Mouse (Mus musculus): ENCODE results near the gene Zfp970. TPM values are rescaled to one million over a fixed set of nuclear protein-coding genes. Genes with fewer than 3 reads are reported as not detected.
A peak's percentile ranks its signal among the peaks of the same experiment; 100 is the strongest.
"Not testable (repeated sequence)": the region's sequence is repeated elsewhere in the genome, so short reads cannot be mapped to it uniquely, and the experiment has no call there.

Zfp970 gene
- 10.6 and 11.9 TPM in 2 replicates for polyA plus RNA-seq (2015; fragmentation: Nextera tagmentation; extraction: Ambion mirVana)

DNA sequence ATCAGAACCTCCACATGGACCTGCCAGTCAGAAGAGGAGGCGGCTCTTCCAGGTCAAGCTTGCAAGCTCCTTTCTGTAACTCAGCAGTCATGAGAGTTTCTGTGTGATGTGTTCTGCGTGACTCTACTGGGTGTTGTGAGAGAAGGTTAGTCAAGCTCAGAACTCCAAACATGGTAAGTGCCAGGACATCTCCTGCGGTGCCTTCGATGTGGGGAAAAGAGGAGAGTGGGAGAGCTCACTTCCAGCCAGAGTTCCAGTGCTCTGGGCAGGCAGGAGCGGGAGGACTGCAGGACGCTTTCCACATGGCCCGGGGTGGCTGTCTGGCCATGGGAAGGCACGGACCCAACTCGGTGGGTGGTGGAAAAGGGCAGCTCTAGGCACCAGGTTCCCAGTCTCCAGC, at the start of gene Zfp970:
Gene Zfp970 (plus strand): TSS at position 58 of the 400 bp plus-strand sequence.
- H3K36me3 ChIP-seq; ATAC-seq (ENCODE audit: insufficient number of reproducible peaks, low FRiP score, low TSS enrichment, low read depth); H3K4me1 ChIP-seq; H3K27ac ChIP-seq; H3K9me3 ChIP-seq; H3K27me3 ChIP-seq; H3K9ac ChIP-seq: not testable (repeated sequence)
- WGBS, result under 1% methylated on average over 8 of the region's 9 CpGs
- Histone ChIP-seq H3K4me3 (peak within 1 kb of the TSS; percentile 43), H3K4me2 (peak within 1 kb of the TSS; percentile 39)

- H3K27ac ChIP-seq; H3K9ac ChIP-seq; H3K27me3 ChIP-seq; ATAC-seq (ENCODE audit: insufficient number of reproducible peaks, low FRiP score, low TSS enrichment, low read depth); H3K4me1 ChIP-seq; H3K9me3 ChIP-seq; H3K4me2 ChIP-seq; H3K4me3 ChIP-seq; H3K36me3 ChIP-seq: not testable (repeated sequence)
These were observed 3.7 kb downstream of the Zfp970 start for GRCm38 (mm10) chr2:177468222-177468621.

DNA sequence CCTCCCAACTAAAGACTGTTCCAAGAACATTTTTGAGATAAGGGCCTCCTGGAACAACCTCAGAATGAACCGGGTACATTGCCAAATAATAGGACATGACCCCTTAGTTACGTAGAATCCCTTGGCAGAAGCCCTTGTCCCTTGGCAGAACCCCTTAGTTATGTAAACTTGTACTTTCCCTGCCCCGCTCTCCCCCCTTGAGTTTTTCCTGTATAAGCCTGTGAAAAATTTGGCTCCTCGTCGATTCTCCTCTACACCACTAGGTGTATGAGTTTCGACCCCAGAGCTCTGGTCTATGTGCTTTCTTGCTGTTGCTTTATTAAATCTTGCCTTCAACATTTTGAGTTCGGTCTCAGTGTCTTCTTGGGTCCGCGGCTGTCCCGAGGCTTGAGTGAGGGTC, 7.7 kb downstream of the Zfp970 start:
- H3K27ac ChIP-seq; H3K9me3 ChIP-seq; H3K4me2 ChIP-seq; H3K36me3 ChIP-seq; H3K9ac ChIP-seq; H3K27me3 ChIP-seq; H3K4me3 ChIP-seq; H3K4me1 ChIP-seq; ATAC-seq (ENCODE audit: insufficient number of reproducible peaks, low FRiP score, low TSS enrichment, low read depth): not testable (repeated sequence)
- WGBS, result 87% methylated on average over 6 of the region's 10 CpGs

- not testable (repeated sequence) for H3K27ac ChIP-seq; H3K36me3 ChIP-seq; H3K4me2 ChIP-seq; ATAC-seq (ENCODE audit: insufficient number of reproducible peaks, low FRiP score, low TSS enrichment, low read depth); H3K9me3 ChIP-seq; H3K27me3 ChIP-seq; H3K9ac ChIP-seq; H3K4me3 ChIP-seq; H3K4me1 ChIP-seq
- WGBS, result 96% methylated on average over 1 of the region's 1 CpGs
These were observed 17.4 kb downstream of the Zfp970 start for GRCm38 (mm10) chr2:177481971-177482370.

DNA sequence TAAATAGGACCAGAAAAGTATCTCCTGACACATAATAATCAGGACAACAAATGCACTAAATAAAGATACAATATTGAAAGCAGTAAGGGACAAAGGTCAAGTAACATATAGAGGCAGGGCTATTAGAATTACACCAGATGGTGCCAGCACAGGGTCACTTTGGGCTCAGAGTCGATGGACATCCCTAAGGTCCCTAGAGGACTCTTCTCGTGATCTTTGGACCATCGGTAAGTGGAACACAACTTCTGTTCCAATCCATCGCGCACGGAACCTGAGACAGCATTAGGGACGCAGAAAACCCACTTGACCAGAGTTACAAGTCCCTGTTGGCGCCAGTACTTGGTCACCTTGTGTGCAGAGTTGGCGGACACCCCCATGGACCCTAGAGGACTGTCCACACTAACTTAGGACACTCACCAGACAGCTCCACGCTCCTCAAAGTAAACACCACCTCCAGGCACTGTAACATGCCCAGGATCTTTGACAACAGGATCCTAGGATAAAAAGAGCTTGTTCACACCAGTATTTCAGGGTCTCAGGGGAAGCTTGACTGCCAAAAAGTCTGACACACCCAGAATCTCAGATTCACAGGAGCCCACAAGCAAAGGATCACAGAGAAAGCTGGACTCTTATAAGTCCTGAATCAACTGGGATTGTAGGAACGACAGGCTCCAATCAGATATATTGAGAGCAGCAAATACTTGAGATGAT, 18.9 kb downstream of the Zfp970 start:
- not testable (repeated sequence) for H3K4me3 ChIP-seq; H3K4me2 ChIP-seq; H3K4me1 ChIP-seq; H3K27me3 ChIP-seq; H3K9ac ChIP-seq; H3K27ac ChIP-seq; H3K36me3 ChIP-seq; H3K9me3 ChIP-seq; ATAC-seq (ENCODE audit: insufficient number of reproducible peaks, low FRiP score, low TSS enrichment, low read depth)
- WGBS, result 83% methylated on average over 11 of the region's 11 CpGs

GRCm38 (mm10) chr2:177498067-177498466, 33.5 kb downstream of the Zfp970 start, which contains the start of gene Gm14403:
Gene Gm14403 (plus strand): TSS chr2:177498215.
- not testable (repeated sequence) for H3K9me3 ChIP-seq; H3K27ac ChIP-seq; H3K4me1 ChIP-seq; H3K27me3 ChIP-seq; H3K9ac ChIP-seq; H3K36me3 ChIP-seq; ATAC-seq (ENCODE audit: insufficient number of reproducible peaks, low FRiP score, low TSS enrichment, low read depth)
- Histone ChIP-seq H3K4me2 (peak within 1 kb of the TSS; percentile 29; the same call in 1 of the 2 replicates), H3K4me3 (peak within 1 kb of the TSS; percentile 40)
- 19% methylated on average over 7 of the region's 7 CpGs for WGBS

DNA sequence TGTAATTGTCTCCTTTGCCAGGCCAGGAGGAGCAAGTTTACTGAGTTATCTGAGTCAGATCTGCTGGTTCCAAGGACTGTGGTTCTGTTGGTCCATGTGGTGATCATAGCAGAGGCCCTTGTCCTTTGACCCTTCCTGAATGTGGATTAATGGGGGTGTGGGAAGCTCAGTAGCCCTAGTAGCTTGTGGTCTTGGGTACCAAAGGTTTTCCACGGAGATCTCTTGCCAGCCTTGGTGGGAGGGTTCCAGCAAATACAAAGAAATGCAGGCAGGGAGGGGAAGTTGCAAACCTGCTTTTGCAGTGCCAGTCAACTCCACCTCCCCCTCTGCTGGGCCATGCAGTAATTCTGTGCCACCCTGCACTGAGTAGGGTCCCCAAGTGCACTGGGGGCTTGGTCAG, 34.6 kb downstream of the Zfp970 start:
- H3K27ac ChIP-seq; H3K36me3 ChIP-seq; ATAC-seq (ENCODE audit: insufficient number of reproducible peaks, low FRiP score, low TSS enrichment, low read depth); H3K9ac ChIP-seq; H3K4me1 ChIP-seq; H3K27me3 ChIP-seq; H3K4me3 ChIP-seq; H3K9me3 ChIP-seq; H3K4me2 ChIP-seq: not testable (repeated sequence)
- 48% methylated on average over 1 of the region's 1 CpGs for WGBS

DNA sequence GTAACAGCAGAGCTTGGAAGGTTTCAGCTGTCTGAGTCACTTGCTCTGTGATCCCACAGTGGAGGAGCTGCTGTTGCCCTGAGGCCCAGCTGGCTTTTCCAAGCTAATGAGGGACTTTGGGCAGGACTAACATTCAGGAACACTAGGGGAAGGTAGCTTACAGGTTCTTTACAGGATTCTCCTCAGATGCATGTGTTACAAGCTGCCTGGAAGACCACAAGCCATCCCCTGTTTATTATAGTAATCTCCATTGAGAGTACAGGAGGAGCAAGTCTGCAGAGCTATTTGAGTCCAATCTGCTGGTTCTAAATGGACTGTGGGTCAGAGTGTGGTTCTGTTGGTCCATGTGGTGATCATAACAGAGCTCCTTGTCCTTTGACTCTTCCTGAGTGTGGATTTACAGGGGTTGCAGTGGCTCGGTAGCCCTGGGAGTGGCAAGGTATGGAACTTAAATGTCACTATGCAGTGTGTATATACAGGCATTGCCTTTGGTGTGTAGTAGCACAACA, 40.7 kb downstream of the Zfp970 start:
- H3K4me3 ChIP-seq, result not testable (repeated sequence)

DNA sequence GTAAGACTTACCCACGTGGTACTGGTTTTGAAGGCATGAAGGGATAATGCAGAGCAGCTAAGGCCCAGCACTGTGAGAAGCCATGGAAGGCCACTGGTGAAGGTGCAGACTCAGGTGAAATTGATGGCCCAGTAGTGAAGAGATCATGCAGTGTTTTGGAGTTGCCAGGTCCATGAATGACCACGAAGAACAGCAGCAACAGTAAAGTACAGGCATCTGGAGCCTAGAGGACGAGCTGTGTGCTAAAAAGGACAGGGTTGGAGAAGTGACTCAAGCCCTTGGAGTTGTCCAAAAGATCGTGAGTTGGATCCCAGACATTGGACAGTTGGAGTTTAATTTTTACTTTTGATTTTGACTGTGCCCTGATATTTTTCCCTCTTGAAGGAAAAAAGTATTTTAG, 46.8 kb downstream of the Zfp970 start:
- ATAC-seq (ENCODE audit: insufficient number of reproducible peaks, low FRiP score, low TSS enrichment, low read depth); H3K27ac ChIP-seq; H3K9ac ChIP-seq; H3K9me3 ChIP-seq; H3K4me1 ChIP-seq; H3K4me2 ChIP-seq; H3K27me3 ChIP-seq; H3K36me3 ChIP-seq; H3K4me3 ChIP-seq: not testable (repeated sequence)
- 73% methylated on average over 4 of the region's 4 CpGs for WGBS

More for the DNA sequence above, 40.7 kb downstream of the Zfp970 start:
- not testable (repeated sequence) for H3K4me1 ChIP-seq; H3K27me3 ChIP-seq; H3K27ac ChIP-seq; ATAC-seq (ENCODE audit: insufficient number of reproducible peaks, low FRiP score, low TSS enrichment, low read depth); H3K9me3 ChIP-seq; H3K36me3 ChIP-seq; H3K9ac ChIP-seq; H3K4me2 ChIP-seq
- WGBS, result 86% methylated on average over 1 of the region's 1 CpGs

- H3K27me3 ChIP-seq; ATAC-seq (ENCODE audit: insufficient number of reproducible peaks, low FRiP score, low TSS enrichment, low read depth); H3K9ac ChIP-seq; H3K4me2 ChIP-seq; H3K27ac ChIP-seq; H3K36me3 ChIP-seq; H3K4me1 ChIP-seq; H3K4me3 ChIP-seq; H3K9me3 ChIP-seq: not testable (repeated sequence)
- WGBS, result 92% methylated on average over 3 of the region's 3 CpGs
These were observed 47.4 kb downstream of the Zfp970 start for GRCm38 (mm10) chr2:177511972-177512371.

- WGBS, result 88% methylated on average over 4 of the region's 4 CpGs
- not testable (repeated sequence) for H3K4me1 ChIP-seq; H3K9me3 ChIP-seq; H3K27ac ChIP-seq; ATAC-seq (ENCODE audit: insufficient number of reproducible peaks, low FRiP score, low TSS enrichment, low read depth); H3K27me3 ChIP-seq; H3K9ac ChIP-seq; H3K4me3 ChIP-seq; H3K36me3 ChIP-seq; H3K4me2 ChIP-seq
These were observed 49.5 kb downstream of the Zfp970 start for GRCm38 (mm10) chr2:177513991-177514479.

DNA sequence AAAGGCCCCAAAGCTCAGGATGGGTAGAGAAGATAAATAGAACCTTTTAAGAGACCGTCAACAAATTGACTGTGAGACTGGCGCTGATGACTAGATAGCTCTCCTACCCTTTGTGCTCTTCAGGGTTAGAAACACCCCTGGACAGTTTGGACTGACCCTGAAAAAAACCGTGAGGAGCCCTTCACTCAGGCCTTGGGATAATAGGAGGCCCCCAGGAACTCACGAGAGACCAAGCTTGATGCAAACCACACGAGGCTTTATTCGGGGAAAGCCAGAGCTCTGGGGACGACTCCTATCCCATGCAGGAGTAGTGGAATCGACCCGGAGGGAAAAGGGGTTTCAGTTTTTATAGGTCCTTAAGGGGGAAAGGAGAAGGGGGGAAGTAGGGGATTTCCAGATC, 53.2 kb downstream of the Zfp970 start:
- H3K27ac ChIP-seq; H3K9ac ChIP-seq; H3K27me3 ChIP-seq; H3K9me3 ChIP-seq; H3K4me2 ChIP-seq; H3K4me1 ChIP-seq; ATAC-seq (ENCODE audit: insufficient number of reproducible peaks, low FRiP score, low TSS enrichment, low read depth); H3K4me3 ChIP-seq; H3K36me3 ChIP-seq: not testable (repeated sequence)
- 85% methylated on average over 9 of the region's 9 CpGs for whole genome bisulfite sequencing
